ENCODE assay signal across 10 mouse cellular contexts in the genomic region with DNA sequence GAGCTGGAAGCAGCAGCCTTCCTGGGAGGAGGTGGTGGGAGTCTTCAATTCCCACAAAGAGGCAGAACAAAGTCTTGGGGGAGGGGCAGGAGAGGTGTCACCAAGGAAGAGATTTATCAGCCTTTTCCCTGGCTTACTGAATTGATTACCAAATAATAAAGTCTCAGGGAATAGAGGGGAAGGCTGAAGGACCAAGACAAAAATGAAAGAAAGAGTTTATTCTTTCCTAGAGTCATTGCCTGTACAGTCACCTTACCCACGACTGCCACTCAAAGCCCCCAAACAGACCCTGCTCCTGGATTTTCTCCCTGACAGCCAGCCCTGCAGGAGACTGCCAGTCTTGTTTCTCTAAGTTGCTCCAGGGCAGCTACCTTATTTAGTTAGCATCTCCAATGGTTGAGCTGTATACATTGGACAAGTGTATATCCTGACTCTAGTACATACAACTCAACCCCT. TPM values are rescaled to one million over a fixed set of nuclear protein-coding genes. Genes with fewer than 3 reads are reported as not detected.
DNase-seq lines count a peak whose midpoint lies in the region; ATAC-seq and TF ChIP-seq lines count a peak whose summit lies in the region.
"Had no signal": no experiment of that assay in that cellular context is flagged by ENCODE, and none has a peak within 500 bp of the region (broad histone marks: within the 10 kb centered on the region; RNA-seq: fewer than 3 reads in every experiment).

No protein-coding gene starts in this region.

- 0 out of 2 replicates have a peak, but pooled peaks cover 3% of the 10 kb centered on the region for H3K4me1 ChIP-seq in forebrain, embryonic 15.5 days
- H3K4me1 ChIP-seq in limb, embryonic 10.5 days: peaks cover 25% of the 10 kb centered on the region
- H3K4me1 ChIP-seq in neural tube, embryonic 11.5 days (ENCODE audit: control insufficient read depth, insufficient read depth, low read length): peaks cover 10% of the 10 kb centered on the region
- H3K4me1 ChIP-seq in thymus, adult 2 months (replicated peaks; ENCODE audit: control insufficient read depth, insufficient read depth, low read length): no peaks in the 10 kb centered on the region

- WGBS in forebrain, embryonic 15.5 days: 14% methylated on average over 1 of the region's 1 CpGs
- WGBS in limb, embryonic 10.5 days: 19% methylated on average over 1 of the region's 1 CpGs
- 5% methylated on average over 1 of the region's 1 CpGs for WGBS in neural tube, embryonic 11.5 days
- WGBS in thymus, adult 2 months: 94% methylated on average over 1 of the region's 1 CpGs

- peak; percentile 26; the same call in 1 of the 2 replicates for ATAC-seq in forebrain, embryonic 15.5 days (replicated peaks)
- ATAC-seq in neural tube, embryonic 11.5 days (ENCODE audit: insufficient read depth, low FRiP score, low TSS enrichment): peak; percentile 80

- no peaks in the 10 kb centered on the region for H3K9me3 ChIP-seq in forebrain, embryonic 15.5 days
- no peaks in the 10 kb centered on the region for H3K9me3 ChIP-seq in limb, embryonic 10.5 days (replicated peaks)
- no peaks in the 10 kb centered on the region for H3K9me3 ChIP-seq in neural tube, embryonic 11.5 days (ENCODE audit: control insufficient read depth, low read length)

- H3K9ac ChIP-seq in forebrain, embryonic 15.5 days (replicated peaks): no peak overlapping the region
- H3K9ac ChIP-seq in neural tube, embryonic 11.5 days (ENCODE audit: low read length): no peak overlapping the region

- H3K4me2 ChIP-seq in forebrain, embryonic 15.5 days (replicated peaks): no peak overlapping the region
- no peak overlapping the region for H3K4me2 ChIP-seq in neural tube, embryonic 11.5 days (ENCODE audit: low read depth)

- no peak overlapping the region for H3K4me3 ChIP-seq in forebrain, embryonic 15.5 days
- no peak overlapping the region for H3K4me3 ChIP-seq in limb, embryonic 10.5 days
- no peak overlapping the region for H3K4me3 ChIP-seq in neural tube, embryonic 11.5 days (ENCODE audit: low read depth, low read length)
- H3K4me3 ChIP-seq in thymus, adult 2 months (ENCODE audit: control insufficient read depth, insufficient read depth, low read length): no peak overlapping the region

- TF ChIP-seq POLR2A in thymus, adult 2 months (IDR thresholded peaks at IDR 0.05; ENCODE audit: control insufficient read depth, extremely low read depth, insufficient read depth, low read length, poor library complexity): no peak

- H3K36me3 ChIP-seq in forebrain, embryonic 15.5 days: no peaks in the 10 kb centered on the region
- H3K36me3 ChIP-seq in limb, embryonic 10.5 days: no peaks in the 10 kb centered on the region
- no peaks in the 10 kb centered on the region for H3K36me3 ChIP-seq in neural tube, embryonic 11.5 days (ENCODE audit: control insufficient read depth, insufficient read depth, low read length)
- H3K36me3 ChIP-seq in thymus, adult 2 months (ENCODE audit: control insufficient read depth, insufficient read depth, low read length): no peaks in the 10 kb centered on the region

- no peaks in the 10 kb centered on the region for H3K27me3 ChIP-seq in forebrain, embryonic 15.5 days
- no peaks in the 10 kb centered on the region for H3K27me3 ChIP-seq in limb, embryonic 10.5 days (ENCODE audit: low read depth, poor library complexity, severe bottlenecking)
- no peaks in the 10 kb centered on the region for H3K27me3 ChIP-seq in neural tube, embryonic 11.5 days (ENCODE audit: control insufficient read depth, insufficient read depth, low read length)
- H3K27me3 ChIP-seq in thymus, adult 2 months (ENCODE audit: control insufficient read depth, insufficient read depth, low read length): no peaks in the 10 kb centered on the region

- peak; percentile 51 for DNase-seq in embryo, embryonic 9.5 days (ENCODE audit: extremely low spot score)
- DNase-seq in limb, embryonic 10.5 days (ENCODE audit: low spot score): no peak
- peak; percentile 36 for DNase-seq in neural tube, embryonic 11.5 days (ENCODE audit: low spot score)
- DNase-seq in gastrocnemius, postnatal 10 days: no peak
- DNase-seq in thymus, adult 2 months: no peak
- no peak for DNase-seq in gastrocnemius, adult 18-20 months (ENCODE audit: low spot score)
- DNase-seq: kidney, adult 18-20 months; spleen, adult 18-20 months had no signal

- TF ChIP-seq CTCF in thymus, adult 2 months (IDR thresholded peaks at IDR 0.05; ENCODE audit: borderline replicate concordance, control insufficient read depth, extremely low read depth, insufficient read depth, low read length, poor library complexity): no peak

- peak overlapping the region; percentile 36; the same call in 1 of the 2 replicates for H3K27ac ChIP-seq in forebrain, embryonic 15.5 days (replicated peaks)
- H3K27ac ChIP-seq in limb, embryonic 10.5 days: peak overlapping the region; percentile 14; the same call in 1 of the 2 replicates
- H3K27ac ChIP-seq in neural tube, embryonic 11.5 days (ENCODE audit: low read depth, low read length): peak overlapping the region; percentile 63; the same call in 1 of the 2 replicates
- no peak overlapping the region for H3K27ac ChIP-seq in thymus, adult 2 months (ENCODE audit: control insufficient read depth, insufficient read depth, low read length)

RNA-seq across cellular contexts. Expression of a gene that starts 25.6 kb away (rescaled TPM):
- 19.3 and 19.7 TPM in 2 replicates for polyA plus RNA-seq in forebrain, embryonic 15.5 days (2015; fragmentation: Nextera tagmentation; extraction: Ambion mirVana)
- polyA plus RNA-seq in limb, embryonic 10.5 days (2016; fragmentation: Nextera tagmentation; extraction: Ambion mirVana): 32.9 and 40.6 TPM in 2 replicates
- polyA plus RNA-seq in neural tube, embryonic 11.5 days (2014; fragmentation: Nextera tagmentation; extraction: Ambion mirVana): 35.2 and 37.1 TPM in 2 replicates
- 10 to 100 TPM; 67.2 to 88.4 TPM for total RNA-seq in gastrocnemius, postnatal 10 days (2021)
- 4.1 and 4.5 TPM in 2 replicates for polyA plus RNA-seq in thymus, adult 2 months (2012; rRNA removed)
- 1 to 10 TPM; 1.2 to 3.3 TPM for total RNA-seq in gastrocnemius, adult 18-20 months (2021)

RNA-seq across cellular contexts. Expression of a gene that starts 35.3 kb away (rescaled TPM):
- polyA plus RNA-seq in forebrain, embryonic 15.5 days (2015; fragmentation: Nextera tagmentation; extraction: Ambion mirVana): 10.5 and 10.9 TPM in 2 replicates
- 0.19 and 0.31 TPM in 2 replicates for polyA plus RNA-seq in limb, embryonic 10.5 days (2016; fragmentation: Nextera tagmentation; extraction: Ambion mirVana)
- polyA plus RNA-seq in neural tube, embryonic 11.5 days (2014; fragmentation: Nextera tagmentation; extraction: Ambion mirVana): 1.1 and 1.2 TPM in 2 replicates
- total RNA-seq in gastrocnemius, postnatal 10 days (2021): 1 to 10 TPM; 5.9 to 6.8 TPM
- polyA plus RNA-seq in thymus, adult 2 months (2012; rRNA removed): 0.48 and 0.50 TPM in 2 replicates
- total RNA-seq in gastrocnemius, adult 18-20 months (2021): under 1 TPM; 0.23 to 0.71 TPM
- total RNA-seq: liver, adult 2 months had no signal
- polyA plus RNA-seq: liver, adult 2 months had no signal

Comparison
In these comparisons a context has a peak if more than half of its experiments do, and no peak if none do; other contexts are left out.
1. DNase-seq: peak in embryo, embryonic 9.5 days (single experiment) and neural tube, embryonic 11.5 days (single experiment); none in limb, embryonic 10.5 days (single experiment), gastrocnemius, postnatal 10 days (single experiment), thymus, adult 2 months (single experiment) and gastrocnemius, adult 18-20 months (single experiment).